Mouse (Mus musculus) E14TG2a.4 (cell line): ENCODE measurements around the gene Ube2h.

Experiments
- CTCF ChIP-seq: conservative IDR thresholded peaks from 2 replicates; pipeline ENCODE4 v1.5.1; 2014; ENCODE audit warnings: low read length
- NANOG ChIP-seq: IDR thresholded peaks from 2 replicates; pipeline ENCODE4 v1.6.1; 2014; ENCODE audit warnings: borderline replicate concordance, low read length, mixed read lengths

- TF ChIP-seq CTCF: no peak
- no peak for TF ChIP-seq NANOG
These were observed 4.0 kb downstream of the Ube2h start for GRCm38 (mm10) chr6:30300372-30300771.
